Mouse (Mus musculus) stomach, embryonic 16.5 days (tissue): Measurements from ENCODE around the gene Olfr543. TPM values are rescaled to one million over a fixed set of nuclear protein-coding genes. Genes with fewer than 3 reads are reported as not detected.
A peak's percentile ranks its signal among the peaks of the same experiment; 100 is the strongest.

ENCODE experiments used
- ATAC-seq: fragments of 200-750 bp; cut with Nextera tagmentation; 2 replicates; pipeline ENCODE4 v1.8.0; 2017; ENCODE audit warnings: moderate number of reproducible peaks, moderate TSS enrichment; ENCODE audit not compliant: insufficient read depth, low FRiP score
- H3K27ac ChIP-seq: fragments of 300-500 bp; sonication (generic); 2 replicates; pipeline ENCODE4 v1.5.1; 2014; ENCODE audit warnings: low read length
- H3K27me3 ChIP-seq: fragments of 300-500 bp; sonication (generic); 2 replicates; pipeline ENCODE4 v1.6.1; 2014; ENCODE audit warnings: low read length, control low read depth, mixed read lengths; ENCODE audit not compliant: control insufficient read depth, insufficient read depth
- H3K36me3 ChIP-seq: fragments of 300-500 bp; sonication (generic); 2 replicates; pipeline ENCODE4 v1.6.1; 2014; ENCODE audit warnings: low read length; ENCODE audit not compliant: control insufficient read depth, insufficient read depth
- H3K4me1 ChIP-seq: fragments of 300-500 bp; sonication (generic); 2 replicates; pipeline ENCODE4 v1.6.1; 2014; ENCODE audit warnings: low read length, control low read depth, mixed read lengths; ENCODE audit not compliant: control insufficient read depth, insufficient read depth
- H3K4me2 ChIP-seq: fragments of 300-500 bp; sonication (generic); 2 replicates; pipeline ENCODE4 v1.6.1; 2014; ENCODE audit warnings: low read depth, low read length, mixed read lengths
- H3K4me3 ChIP-seq: fragments of 300-500 bp; sonication (generic); replicated peaks from 2 replicates; pipeline ENCODE4 v1.5.1; 2014; ENCODE audit warnings: mild to moderate bottlenecking, low read length
- H3K9ac ChIP-seq: fragments of 300-500 bp; sonication (generic); 2 replicates; pipeline ENCODE4 v1.6.1; 2014; ENCODE audit warnings: low read length
- H3K9me3 ChIP-seq: fragments of 300-500 bp; sonication (generic); replicated peaks from 2 replicates; pipeline ENCODE4 v1.6.1; 2016; ENCODE audit warnings: low read length, control low read depth; ENCODE audit not compliant: control insufficient read depth
- WGBS: fragments of 180-500 bp; shearing (Covaris S2); extraction: QIAGEN DNeasy Blood & Tissue Kit; methylation state at CpG from one replicate; pipeline ENCODE4 v1.1.7; 2014; 5-methylcytosine and 5-hydroxymethylcytosine counted together
- polyA plus RNA-seq: library from polyadenylated mRNA; unstranded; fragments of >200 nt; fragmentation: Nextera tagmentation; extraction: Ambion mirVana; gene quantifications from 2 replicates; pipeline ENCODE4 v1.2.1, GENCODE M21; 2015

The Olfr543 gene
- polyA plus RNA-seq, 1 experiment from 2014 or later: 0.30 TPM

DNA sequence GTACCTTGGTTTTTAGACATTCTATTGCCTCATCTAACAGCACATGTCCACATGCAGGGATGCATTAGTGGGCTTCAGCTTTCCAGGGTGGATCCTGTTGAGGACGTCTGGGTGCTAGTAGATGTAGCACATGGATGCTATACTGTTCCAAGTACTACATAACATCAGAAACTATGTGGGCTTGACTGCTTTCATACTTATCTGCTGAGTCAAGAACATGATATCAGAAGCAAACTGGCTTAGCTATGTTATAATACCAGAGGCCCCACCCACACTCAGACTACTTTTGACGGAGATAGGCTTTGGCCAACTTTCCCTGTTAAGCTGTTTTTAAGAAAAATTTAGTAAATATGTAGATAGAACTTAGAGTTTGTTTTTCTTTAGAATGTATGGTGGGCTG lies 37.2 kb downstream of the Olfr543 start:
- Histone ChIP-seq H3K27me3 (no peaks in the 10 kb centered on the region), H3K4me1 (peaks cover 11% of the 10 kb centered on the region), H3K4me3 (no peak overlapping the region), H3K9me3 (no peaks in the 10 kb centered on the region), H3K27ac (no peak overlapping the region), H3K36me3 (peaks cover 13% of the 10 kb centered on the region), H3K4me2 (peak overlapping the region; percentile 24; the same call in 1 of the 2 replicates), H3K9ac (no peak overlapping the region)
- WGBS: 57% methylated on average over 2 of the region's 2 CpGs
- ATAC-seq: no peak

DNA sequence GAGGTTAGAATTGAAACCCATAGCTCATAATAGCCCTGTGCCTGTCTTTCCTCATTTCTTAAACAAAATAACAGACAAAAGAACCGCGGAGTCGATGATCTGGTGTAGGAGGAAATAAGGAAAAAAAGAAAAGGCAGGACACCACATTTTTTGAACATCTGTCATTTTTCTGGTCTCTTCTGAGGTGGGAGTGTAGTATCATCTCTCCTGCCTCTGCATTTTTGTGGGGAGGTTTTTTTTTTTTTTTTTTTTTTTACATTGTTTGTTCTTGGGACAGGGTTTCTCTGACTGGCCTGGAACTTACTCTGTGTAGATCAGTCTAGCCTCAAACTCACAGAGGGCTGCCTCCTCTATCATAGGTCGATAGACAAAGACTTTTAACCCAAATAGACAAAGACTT lies 39.0 kb downstream of the Olfr543 start:
- Histone ChIP-seq H3K4me1 (peaks cover 11% of the 10 kb centered on the region), H3K27ac (peak overlapping the region; percentile 86), H3K27me3 (no peaks in the 10 kb centered on the region), H3K36me3 (peaks cover 9% of the 10 kb centered on the region), H3K4me3 (peak overlapping the region; percentile 90), H3K9ac (peak overlapping the region; percentile 92), H3K4me2 (peak overlapping the region; percentile 81), H3K9me3 (no peaks in the 10 kb centered on the region)
- no peak for ATAC-seq
- WGBS: 2% methylated on average over 4 of the region's 4 CpGs

DNA sequence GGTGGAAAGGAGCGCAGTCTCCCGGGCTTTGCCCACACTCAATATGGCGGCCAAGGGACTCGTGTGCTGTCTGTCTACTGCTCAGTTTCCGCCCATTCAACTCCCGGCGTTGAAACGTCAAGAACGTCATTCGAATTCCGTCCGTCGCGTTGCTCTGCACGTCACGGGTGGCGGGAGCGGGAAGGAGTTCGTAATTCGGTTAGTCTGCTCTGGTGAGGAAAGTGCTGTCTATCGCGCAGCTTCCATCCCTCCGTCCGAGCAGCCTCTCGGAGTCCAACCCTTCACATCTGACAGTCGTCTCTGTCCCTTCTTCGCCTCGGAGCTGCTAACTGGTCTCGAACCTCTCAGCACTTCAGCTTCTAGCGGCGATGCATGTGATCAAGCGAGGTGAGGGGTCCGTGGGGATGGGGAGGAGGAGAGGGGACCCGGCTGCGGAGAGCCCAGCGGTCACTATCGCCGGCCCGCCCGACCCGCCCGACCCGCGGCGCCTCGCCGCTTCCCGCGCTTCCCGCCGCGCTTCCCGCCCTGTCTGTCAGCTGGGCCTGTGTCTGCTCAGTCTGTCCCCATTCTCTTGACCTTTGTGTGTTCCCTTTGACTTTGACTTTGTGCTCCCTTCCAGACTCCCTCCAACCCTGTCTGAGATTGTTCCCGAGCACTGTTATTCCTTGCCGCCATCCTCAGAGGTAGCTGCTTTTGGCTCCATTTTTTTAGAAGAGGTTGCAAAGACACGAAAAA lies 39.7 kb downstream of the Olfr543 start, which contains the start of gene Rrm1:
TSS of gene Rrm1 (plus strand) at position 39 of the 735 bp plus-strand sequence.
- Histone ChIP-seq H3K27ac (peak within 1 kb of the TSS; percentile 86), H3K9ac (peak within 1 kb of the TSS; percentile 92), H3K36me3 (peaks cover 4% of the 10 kb centered on the region), H3K27me3 (no peaks in the 10 kb centered on the region), H3K4me1 (peaks cover 11% of the 10 kb centered on the region), H3K9me3 (no peaks in the 10 kb centered on the region), H3K4me3 (peak within 1 kb of the TSS; percentile 90), H3K4me2 (peak within 1 kb of the TSS; percentile 81)
- under 1% methylated on average over 54 of the region's 56 CpGs for WGBS
- peak; percentile 99 for ATAC-seq

DNA sequence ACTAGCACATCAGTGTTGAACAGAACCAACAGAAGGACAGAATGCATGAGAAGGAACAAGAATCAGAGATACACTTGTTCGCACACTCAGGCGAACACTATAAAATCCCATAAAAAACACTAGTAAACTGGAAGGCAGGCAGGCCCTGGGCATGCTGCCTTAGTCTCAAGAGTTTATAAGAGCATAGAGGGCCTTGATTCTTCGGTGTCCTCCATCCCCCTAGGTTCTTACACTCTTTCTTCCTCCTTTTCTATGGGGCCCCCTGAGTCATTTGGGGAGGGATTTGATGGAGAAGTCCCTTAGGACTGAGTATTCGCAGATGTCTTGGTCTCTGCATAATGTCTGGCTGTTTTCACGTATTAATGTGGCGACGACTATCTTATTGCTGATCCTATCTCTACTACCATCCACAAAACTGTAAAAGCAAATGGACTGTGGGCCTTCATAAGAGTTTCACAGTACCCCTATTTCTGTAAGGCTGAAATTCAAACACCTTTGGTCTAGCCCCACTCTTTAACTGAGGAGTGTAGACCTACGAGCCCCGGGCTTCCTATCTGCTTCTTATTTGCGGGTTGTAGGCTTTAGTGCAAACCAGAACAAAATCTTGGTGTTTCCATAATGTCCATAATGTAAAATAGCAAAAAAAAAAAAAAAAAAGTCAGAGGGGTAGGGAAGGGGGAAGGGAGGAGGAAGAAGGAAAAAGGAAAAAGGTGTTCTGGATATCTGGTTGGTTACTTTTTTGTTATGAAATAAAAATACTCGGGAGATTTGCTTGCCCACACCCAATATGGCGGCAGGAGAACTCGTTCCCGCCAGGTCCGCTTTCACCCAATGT lies 40.4 kb downstream of the Olfr543 start:
- H3K4me2 ChIP-seq: peak overlapping the region; percentile 49
- peak overlapping the region; percentile 90 for H3K4me3 ChIP-seq
- H3K9me3 ChIP-seq: no peaks in the 10 kb centered on the region
- no peak for ATAC-seq
- H3K27me3 ChIP-seq: no peaks in the 10 kb centered on the region
- H3K9ac ChIP-seq: 0 out of 2 replicates have a peak overlapping the region, but pooled peaks have one; percentile 12
- 51% methylated on average over 15 of the region's 15 CpGs for WGBS
- H3K36me3 ChIP-seq: no peaks in the 10 kb centered on the region
- peaks cover 11% of the 10 kb centered on the region for H3K4me1 ChIP-seq
- 0 out of 2 replicates have a peak overlapping the region, but pooled peaks have one; percentile 12 for H3K27ac ChIP-seq

DNA sequence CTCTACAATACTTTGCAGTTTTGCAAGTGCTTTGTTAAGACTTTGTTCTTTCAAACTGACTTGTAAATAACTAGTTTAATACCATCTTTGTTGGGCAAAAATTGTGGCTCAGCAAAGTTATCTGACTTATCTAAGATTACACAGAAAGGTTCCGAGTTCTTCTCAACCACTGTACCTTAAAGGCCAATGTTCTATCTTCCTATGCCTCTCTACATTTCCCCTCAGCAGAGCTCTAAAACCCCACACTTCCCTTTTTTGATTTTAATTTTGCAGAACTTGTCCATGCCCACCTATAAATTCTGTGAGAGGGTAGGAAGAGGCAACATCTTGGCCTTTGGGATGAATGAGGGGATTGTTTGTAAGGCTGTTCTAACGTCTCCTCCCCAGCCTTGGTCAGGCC lies 47.1 kb downstream of the Olfr543 start:
- H3K9me3 ChIP-seq: no peaks in the 10 kb centered on the region
- ATAC-seq: no peak
- no peaks in the 10 kb centered on the region for H3K4me1 ChIP-seq
- H3K27me3 ChIP-seq: no peaks in the 10 kb centered on the region
- no peak overlapping the region for H3K9ac ChIP-seq
- no peaks in the 10 kb centered on the region; the same call in 1 of the 2 replicates for H3K36me3 ChIP-seq
- no peak overlapping the region for H3K27ac ChIP-seq
- no peak overlapping the region for H3K4me2 ChIP-seq
- H3K4me3 ChIP-seq: no peak overlapping the region
- 57% methylated on average over 2 of the region's 2 CpGs for WGBS

Other genes starting within 250 kb of the Olfr543 start
- gene Rhog, start 225.6 kb downstream of the Olfr543 start, polyA plus RNA-seq: 62.0 and 68.0 TPM in 2 replicates
- 33.7 and 36.1 TPM in 2 replicates for gene Stim1, start 213.9 kb downstream of the Olfr543 start, polyA plus RNA-seq
- 131 and 137 TPM in 2 replicates for gene Rrm1, start 40.0 kb downstream of the Olfr543 start, polyA plus RNA-seq
- 0.04 and 0.07 TPM in 2 replicates for gene Olfr544, start 6.6 kb upstream of the Olfr543 start, polyA plus RNA-seq
- gene Olfr545, start 17.9 kb upstream of the Olfr543 start, polyA plus RNA-seq: 0.16 and 0.17 TPM in 2 replicates
- gene Olfr547, start 53.1 kb upstream of the Olfr543 start, polyA plus RNA-seq: not detected in 2 replicates
- not detected in 2 replicates for gene Olfr548-ps1, start 59.2 kb upstream of the Olfr543 start, polyA plus RNA-seq
- not detected in 2 replicates for gene Olfr549, start 68.2 kb upstream of the Olfr543 start, polyA plus RNA-seq
- gene Trim21, start 83.8 kb upstream of the Olfr543 start, polyA plus RNA-seq: 0.26 and 0.58 TPM in 2 replicates
- gene Olfr550, start 89.8 kb upstream of the Olfr543 start, polyA plus RNA-seq: not detected in 2 replicates
- not detected in 2 replicates for gene Olfr551, start 110.2 kb upstream of the Olfr543 start, polyA plus RNA-seq
- not detected in 2 replicates for gene Olfr552, start 116.1 kb upstream of the Olfr543 start, polyA plus RNA-seq
- gene Olfr553, start 136.5 kb upstream of the Olfr543 start, polyA plus RNA-seq: not detected in 2 replicates
- not detected in 2 replicates for gene Olfr554, start 156.8 kb upstream of the Olfr543 start, polyA plus RNA-seq
- gene Olfr555, start 177.1 kb upstream of the Olfr543 start, polyA plus RNA-seq: not detected in 2 replicates
- gene Olfr556, start 183.2 kb upstream of the Olfr543 start, polyA plus RNA-seq: not detected in 2 replicates
- 15.7 and 16.5 TPM in 2 replicates for gene Trim68, start 205.6 kb upstream of the Olfr543 start, polyA plus RNA-seq
- not detected in 2 replicates for gene Olfr557, start 214.2 kb upstream of the Olfr543 start, polyA plus RNA-seq
- 0.45 and 0.75 TPM in 2 replicates for gene Olfr558, start 220.5 kb upstream of the Olfr543 start, polyA plus RNA-seq
- not detected in 2 replicates for gene Olfr33, start 237.4 kb upstream of the Olfr543 start, polyA plus RNA-seq
- gene Olfr559, start 245.8 kb upstream of the Olfr543 start, polyA plus RNA-seq: not detected in 2 replicates